Mouse (Mus musculus): ENCODE results near the gene Prr15l.

Prr15l gene

DNA sequence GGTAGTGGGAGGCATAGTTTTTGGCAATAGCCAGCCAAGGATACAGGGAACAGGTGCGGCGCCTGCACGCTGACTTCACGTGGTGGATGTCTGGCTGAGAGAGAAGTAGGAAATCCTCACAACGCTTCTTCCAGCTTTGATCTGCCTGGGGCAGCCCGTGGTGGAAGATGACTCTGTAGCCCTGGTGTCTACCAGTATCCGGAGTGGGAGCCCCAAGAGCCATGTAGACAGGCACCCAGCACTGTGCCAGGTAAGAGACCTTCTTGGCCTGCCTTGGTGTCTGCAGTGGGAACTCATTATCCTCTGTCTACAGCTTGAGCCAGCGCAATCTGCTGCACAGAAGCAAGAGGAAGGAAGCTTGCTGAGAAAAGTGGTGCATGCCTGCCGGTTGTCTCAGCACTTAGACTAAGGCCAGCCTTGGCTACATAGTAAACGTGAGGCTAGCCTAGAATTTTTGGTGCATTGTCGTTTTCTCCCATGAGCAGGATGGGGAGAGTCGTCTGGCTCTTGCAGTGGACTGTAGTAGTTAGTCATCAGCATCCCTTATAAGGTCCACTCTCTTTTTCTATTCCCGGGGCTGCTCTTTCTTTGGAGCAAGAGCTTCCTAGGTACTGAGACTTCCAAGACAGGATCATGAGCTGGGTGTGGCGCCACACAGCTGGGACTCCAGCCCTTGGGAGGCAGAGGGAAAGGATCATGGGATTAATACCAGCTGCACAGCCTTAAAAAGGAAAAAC, 17.1 kb downstream of the Prr15l start:
- DNase-seq (ENCODE audit: low read depth, low spot score): no peak

DNA sequence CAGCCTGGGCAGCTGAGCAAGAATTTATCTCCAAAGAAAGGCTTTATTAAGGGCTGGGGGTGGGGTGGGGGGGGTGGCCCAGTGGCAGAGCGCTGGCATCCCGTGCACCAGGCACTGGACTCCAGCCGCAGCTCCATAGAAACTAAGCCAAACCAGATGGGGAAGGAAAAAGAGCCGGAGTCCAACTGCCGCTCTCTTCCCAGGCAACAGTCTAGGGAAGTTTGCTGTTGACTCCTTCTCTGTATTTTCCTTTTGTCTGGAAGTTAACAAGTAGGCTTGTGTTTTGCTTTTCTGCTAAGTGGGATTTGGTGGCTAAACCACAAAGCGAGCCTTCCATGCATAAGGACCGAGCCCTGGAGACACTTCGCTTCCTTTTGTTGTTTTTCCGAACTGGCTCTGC, 18.6 kb downstream of the Prr15l start:
- no peak for DNase-seq (ENCODE audit: low read depth, low spot score)

GRCm38 (mm10) chr11:96947849-96948248, 19.9 kb downstream of the Prr15l start:
- no peak for DNase-seq (ENCODE audit: low read depth, low spot score)

DNA sequence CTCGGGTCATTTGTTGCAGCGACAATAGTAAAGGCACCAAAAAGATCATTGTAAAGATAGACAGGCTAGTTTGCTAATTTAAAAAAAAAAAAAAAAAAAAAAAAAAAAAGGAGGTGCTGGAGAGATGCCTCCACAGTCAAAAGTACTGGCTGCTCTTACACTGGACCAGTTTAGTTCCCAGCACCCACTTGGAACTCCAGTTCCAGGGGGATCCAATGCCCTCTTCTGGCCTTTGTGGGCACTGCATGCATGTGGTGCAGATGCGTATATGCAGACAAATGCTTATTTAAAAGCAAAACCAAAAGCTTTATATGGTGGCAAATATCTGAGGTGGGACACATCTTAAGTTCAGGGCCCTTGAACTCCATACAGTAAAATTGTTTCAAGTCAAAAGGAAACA, 22.9 kb downstream of the Prr15l start:
- no peak for DNase-seq (ENCODE audit: low read depth, low spot score)

GRCm38 (mm10) chr11:96952426-96952825, 24.5 kb downstream of the Prr15l start:
- DNase-seq (ENCODE audit: low read depth, low spot score): no peak

GRCm38 (mm10) chr11:96952896-96953295, 25.0 kb downstream of the Prr15l start:
- no peak for DNase-seq (ENCODE audit: low read depth, low spot score)

GRCm38 (mm10) chr11:96955094-96955493, 27.2 kb downstream of the Prr15l start:
- no peak for DNase-seq (ENCODE audit: low read depth, low spot score)

DNA sequence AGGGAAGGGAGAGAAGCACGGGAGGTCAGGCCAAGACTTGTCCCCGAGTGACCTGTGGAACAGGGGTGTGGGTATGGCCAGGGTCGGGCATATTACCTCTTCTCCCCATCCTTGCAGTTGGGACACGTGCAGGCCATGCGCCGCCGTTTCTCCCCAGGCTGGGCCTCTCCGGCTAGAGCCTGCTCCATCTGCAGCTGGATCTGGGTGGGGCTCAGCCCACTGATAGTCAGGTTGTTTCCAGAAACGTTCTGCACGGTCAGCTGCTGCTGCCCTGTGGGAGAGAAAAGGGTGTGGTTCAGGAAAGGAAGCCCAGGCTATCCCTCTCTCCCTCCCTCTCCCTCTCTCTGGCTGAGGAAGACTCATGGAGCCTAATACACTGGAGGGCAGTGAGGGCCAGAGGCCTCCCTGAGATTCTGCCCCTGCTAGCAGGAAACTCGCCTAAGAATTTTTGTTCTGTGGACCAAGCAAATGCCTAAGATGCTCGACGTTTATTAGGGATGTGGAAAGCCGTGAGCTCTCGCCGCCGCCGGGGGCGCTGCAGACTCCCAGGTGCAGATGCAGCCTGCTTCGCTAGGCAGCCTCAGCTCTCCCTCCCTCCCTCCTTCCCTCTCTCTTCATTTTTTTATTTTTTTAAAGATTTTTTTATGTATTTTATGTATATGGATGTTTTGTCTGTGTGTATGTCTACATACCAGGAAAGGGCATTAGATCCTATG, 28.3 kb downstream of the Prr15l start:
- no peak for DNase-seq (ENCODE audit: low read depth, low spot score)

DNA sequence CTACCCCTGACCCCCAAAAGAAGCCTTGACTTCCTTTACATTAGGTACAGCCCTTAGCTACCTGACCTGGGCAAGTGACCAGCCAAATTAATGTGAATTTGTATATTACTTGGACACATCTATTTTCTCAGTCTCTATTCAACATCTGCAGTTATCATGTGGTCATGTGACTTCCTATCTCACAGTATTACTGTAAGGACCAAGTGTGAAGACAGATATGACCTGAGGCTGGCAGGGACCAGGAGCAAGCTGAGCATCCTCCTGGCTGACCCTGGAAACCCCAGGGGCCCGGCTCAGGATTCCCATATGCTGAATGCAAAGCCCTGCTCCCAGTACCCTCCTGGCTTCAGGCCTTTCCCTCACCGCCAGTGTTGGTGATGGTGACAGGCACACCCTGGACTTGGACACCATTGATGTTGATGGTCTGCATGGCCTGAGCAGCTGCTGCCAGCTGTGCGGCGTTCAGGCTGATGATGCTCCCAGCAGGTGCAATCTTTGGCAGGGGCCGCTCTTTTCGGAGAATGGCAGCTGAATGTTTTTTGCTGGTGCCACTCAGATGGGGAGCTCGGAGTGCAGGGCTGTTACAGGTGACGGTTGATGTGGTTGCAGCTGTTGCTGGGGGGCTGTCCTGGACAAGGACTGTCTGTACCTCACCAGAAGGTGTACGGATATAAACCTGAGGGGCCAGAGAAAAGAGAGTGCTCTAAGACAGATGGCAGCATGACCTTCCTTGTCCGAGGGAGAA, 29.3 kb downstream of the Prr15l start:
- no peak for DNase-seq (ENCODE audit: low read depth, low spot score)

DNA sequence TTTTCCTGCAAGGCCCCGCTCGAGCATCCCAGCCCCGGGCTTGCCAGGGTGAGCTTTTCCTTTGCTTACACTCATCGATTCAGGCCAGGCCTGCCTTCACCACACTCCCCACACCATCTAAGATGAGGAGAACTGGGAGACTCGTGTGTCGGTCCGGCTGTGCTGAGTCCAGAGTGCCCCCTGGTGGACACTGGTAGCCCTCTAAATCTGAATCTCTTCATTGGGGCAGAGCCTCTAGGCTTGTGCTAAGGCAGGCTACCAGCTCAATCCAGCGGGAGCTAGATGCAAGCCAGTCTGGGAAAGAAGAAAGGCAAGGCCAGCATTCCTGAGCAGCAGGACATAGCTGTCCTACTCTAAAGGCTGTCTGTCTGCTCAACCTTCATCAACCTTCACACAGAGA, 35.7 kb downstream of the Prr15l start:
- peak; percentile 86 for DNase-seq (ENCODE audit: low read depth, low spot score)

DNA sequence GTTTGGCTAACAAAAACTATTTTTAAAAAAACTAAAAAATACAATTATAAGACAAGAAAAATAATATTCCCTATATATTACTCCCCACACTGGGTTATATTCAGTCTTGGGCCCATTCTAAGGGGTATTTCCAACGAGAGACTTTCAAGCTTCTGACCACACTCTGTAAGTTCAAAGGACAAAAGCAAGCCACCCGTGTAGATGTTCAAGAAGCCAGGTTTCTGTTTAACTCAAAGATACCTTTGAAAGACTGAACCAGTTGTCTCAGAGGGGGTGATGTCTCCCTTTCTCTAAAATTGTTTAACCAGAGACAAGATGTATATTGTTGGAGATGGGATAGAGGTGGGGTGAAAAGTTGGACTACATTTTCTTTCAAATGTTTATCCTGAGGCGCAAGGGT, 38.3 kb downstream of the Prr15l start:
- DNase-seq (ENCODE audit: low read depth, low spot score): no peak

GRCm38 (mm10) chr11:96966914-96967543, 39.1 kb downstream of the Prr15l start:
- DNase-seq (ENCODE audit: low read depth, low spot score): no peak

DNA sequence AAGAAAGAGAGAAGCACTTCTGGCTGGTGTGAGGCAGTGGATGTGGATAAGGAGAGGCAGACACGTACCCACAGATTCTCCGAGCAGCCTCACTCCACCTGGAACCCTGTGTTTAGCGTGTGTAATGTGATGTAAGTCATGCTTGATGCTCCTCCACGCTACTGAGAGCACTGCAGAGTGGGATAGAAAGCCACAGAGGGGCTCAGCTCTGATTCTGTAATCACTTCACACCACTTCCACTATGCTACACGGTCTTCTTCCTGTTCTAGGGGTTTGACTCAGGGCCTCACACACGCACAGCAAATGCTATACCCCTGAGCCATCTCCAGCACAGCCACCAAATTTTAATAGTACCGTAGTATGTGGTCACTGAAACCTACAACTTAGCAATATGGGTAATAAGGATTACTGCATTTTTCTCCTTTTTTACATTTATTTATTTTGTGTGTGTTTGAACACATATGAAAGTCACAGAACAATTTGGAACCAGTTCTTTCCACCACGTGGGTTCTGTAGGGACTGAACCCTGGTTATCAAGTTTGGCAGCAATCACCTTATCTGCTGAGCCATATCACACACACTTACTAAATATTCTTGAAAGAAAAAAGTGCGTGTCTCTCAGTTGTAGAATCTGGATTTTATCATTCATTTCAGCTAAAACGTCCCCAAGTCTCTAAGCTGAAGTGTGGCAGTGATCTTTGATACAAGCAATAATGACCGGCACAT, 39.8 kb downstream of the Prr15l start:
- DNase-seq (ENCODE audit: low read depth, low spot score): no peak

- DNase-seq (ENCODE audit: low read depth, low spot score): no peak
Observed at GRCm38 (mm10) chr11:96968476-96968875, 40.6 kb downstream of the Prr15l start.

GRCm38 (mm10) chr11:96969280-96969722, 41.4 kb downstream of the Prr15l start:
- DNase-seq (ENCODE audit: low read depth, low spot score): no peak

DNA sequence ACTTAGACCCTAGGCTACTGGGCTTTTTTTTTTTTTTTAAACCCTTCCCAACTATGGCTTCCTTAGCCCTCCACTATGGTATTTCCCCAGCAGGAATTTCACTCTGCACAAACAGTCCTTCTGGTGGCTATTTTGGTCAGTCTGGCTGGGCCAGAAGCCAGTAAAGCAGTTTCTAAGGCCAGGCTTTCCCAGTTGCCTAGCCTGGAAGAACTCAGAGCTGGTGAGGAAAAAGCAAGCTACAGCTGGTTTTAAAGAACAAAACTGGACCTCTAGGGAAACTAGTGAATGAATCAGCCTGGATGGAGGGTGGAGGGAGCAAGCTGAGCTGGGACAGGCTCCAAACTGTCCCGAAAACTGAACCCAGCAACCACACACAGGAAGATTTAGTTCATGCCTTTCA, 41.8 kb downstream of the Prr15l start:
- no peak for DNase-seq (ENCODE audit: low read depth, low spot score)

- no peak for DNase-seq (ENCODE audit: low read depth, low spot score)
Observed at GRCm38 (mm10) chr11:96970341-96970740, 42.4 kb downstream of the Prr15l start.

DNA sequence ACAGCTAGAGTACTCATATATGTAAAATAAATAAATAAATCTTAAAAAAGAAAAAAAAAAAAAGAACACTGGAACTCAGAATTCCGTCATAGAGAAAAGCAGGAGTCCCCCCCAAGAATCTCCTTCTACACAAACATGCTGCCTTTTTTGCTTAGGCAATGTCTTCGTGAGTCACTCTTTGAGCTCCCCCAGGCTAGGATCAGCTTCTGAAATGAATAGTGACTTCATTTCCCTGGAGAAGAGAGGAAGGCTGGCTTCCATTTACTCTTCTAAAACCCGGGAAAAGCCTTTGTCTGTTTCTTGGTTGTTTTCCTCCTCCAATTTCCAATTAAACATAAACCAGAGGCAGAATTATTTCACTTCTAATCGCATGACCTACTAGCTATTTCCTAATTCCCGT, 45.0 kb downstream of the Prr15l start:
- no peak for DNase-seq (ENCODE audit: low read depth, low spot score)

DNA sequence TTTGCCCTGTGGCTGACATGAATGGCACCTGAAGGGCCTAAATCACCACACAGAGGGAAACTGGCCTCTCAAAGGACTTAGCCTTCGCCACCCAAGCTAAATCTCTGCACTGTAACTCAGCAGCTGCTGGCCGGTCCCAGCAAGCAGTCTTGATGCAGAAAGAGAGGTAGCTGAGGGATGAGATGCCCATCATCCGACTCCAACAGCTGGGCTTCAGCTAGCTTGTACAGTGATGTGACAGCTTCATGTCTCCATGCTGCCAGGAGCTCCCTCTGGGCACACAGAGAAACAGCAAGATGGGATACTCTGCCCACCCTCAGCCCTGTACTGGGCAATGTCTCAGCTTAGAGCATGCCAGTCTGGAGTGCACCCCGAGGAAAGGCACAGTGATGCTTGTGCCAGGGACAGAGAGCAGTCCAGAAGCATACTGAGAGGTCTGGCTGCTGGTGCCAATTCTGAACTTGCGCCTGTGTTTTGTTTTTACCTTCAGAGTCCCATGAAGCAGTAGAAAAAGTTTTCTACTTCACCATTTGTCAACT, 45.6 kb downstream of the Prr15l start:
- DNase-seq (ENCODE audit: low read depth, low spot score): no peak

GRCm38 (mm10) chr11:96974813-96975212, 46.9 kb downstream of the Prr15l start:
- no peak for DNase-seq (ENCODE audit: low read depth, low spot score)
